Mouse (Mus musculus) lung, postnatal 36 days (tissue): Measurements from ENCODE around the gene Dhrs3.

Source experiments
- DNase-seq: peaks from one replicate; pipeline ENCODE4 v3.0.0; 2022; ENCODE audit warnings: mixed read lengths

Dhrs3 gene

GRCm38 (mm10) chr4:144975505-144975904, 82.9 kb downstream of the Dhrs3 start:
- no peak for DNase-seq

- no peak for DNase-seq
Observed at GRCm38 (mm10) chr4:144977057-144977456, 84.4 kb downstream of the Dhrs3 start.
